Mouse (Mus musculus) cerebellum, adult 9-11 months (tissue): ENCODE data around the gene Prkar1a.

ENCODE experiments used
- DNase-seq: peaks from one replicate; pipeline ENCODE4 v3.0.0; 2022

The Prkar1a gene

GRCm38 (mm10) chr11:109674542-109674941 lies 25.3 kb downstream of the Prkar1a start:
- DNase-seq, result no peak

- DNase-seq, result no peak
Observed at GRCm38 (mm10) chr11:109675208-109675607, 26.0 kb downstream of the Prkar1a start.

GRCm38 (mm10) chr11:109675771-109676170 lies 26.6 kb downstream of the Prkar1a start:
- no peak for DNase-seq

GRCm38 (mm10) chr11:109676621-109677373 lies 27.6 kb downstream of the Prkar1a start:
- no peak for DNase-seq

GRCm38 (mm10) chr11:109678291-109678690 lies 29.1 kb downstream of the Prkar1a start:
- DNase-seq, result no peak

GRCm38 (mm10) chr11:109680934-109681333 lies 31.7 kb downstream of the Prkar1a start:
- DNase-seq, result no peak

GRCm38 (mm10) chr11:109681556-109681955 lies 32.4 kb downstream of the Prkar1a start:
- no peak for DNase-seq

GRCm38 (mm10) chr11:109682221-109682620 lies 33.0 kb downstream of the Prkar1a start:
- no peak for DNase-seq

- DNase-seq, result no peak
Observed at GRCm38 (mm10) chr11:109689539-109689938, 40.3 kb downstream of the Prkar1a start.

GRCm38 (mm10) chr11:109692737-109693136 lies 43.5 kb downstream of the Prkar1a start:
- DNase-seq, result no peak

GRCm38 (mm10) chr11:109696519-109696918 lies 47.3 kb downstream of the Prkar1a start:
- DNase-seq, result no peak

GRCm38 (mm10) chr11:109697089-109697643 lies 48.0 kb downstream of the Prkar1a start:
- no peak for DNase-seq

- no peak for DNase-seq
Observed at GRCm38 (mm10) chr11:109698740-109699139, 49.5 kb downstream of the Prkar1a start.

GRCm38 (mm10) chr11:109699784-109700183 lies 50.6 kb downstream of the Prkar1a start:
- no peak for DNase-seq

- no peak for DNase-seq
Observed at GRCm38 (mm10) chr11:109700761-109701160, 51.6 kb downstream of the Prkar1a start.

GRCm38 (mm10) chr11:109702031-109702815 lies 53.0 kb downstream of the Prkar1a start:
- no peak for DNase-seq

- no peak for DNase-seq
Observed at GRCm38 (mm10) chr11:109703845-109704244, 54.6 kb downstream of the Prkar1a start.

GRCm38 (mm10) chr11:109704311-109705205 lies 55.4 kb downstream of the Prkar1a start:
- no peak for DNase-seq

- DNase-seq, result no peak
Observed at GRCm38 (mm10) chr11:109705336-109706054, 56.3 kb downstream of the Prkar1a start.

- no peak for DNase-seq
Observed at GRCm38 (mm10) chr11:109706055-109706412, 56.8 kb downstream of the Prkar1a start.

- no peak for DNase-seq
Observed at GRCm38 (mm10) chr11:109706586-109706985, 57.4 kb downstream of the Prkar1a start.

GRCm38 (mm10) chr11:109707442-109707841 lies 58.2 kb downstream of the Prkar1a start:
- no peak for DNase-seq
